Mouse (Mus musculus): Measurements from ENCODE around the gene Arhgap23. TPM values are rescaled to one million over a fixed set of nuclear protein-coding genes. Genes with fewer than 3 reads are reported as not detected.

Gene Arhgap23
- 6.4 and 6.5 TPM in 2 replicates for polyA plus RNA-seq (2014; fragmentation: Nextera tagmentation; extraction: Ambion mirVana)

DNA sequence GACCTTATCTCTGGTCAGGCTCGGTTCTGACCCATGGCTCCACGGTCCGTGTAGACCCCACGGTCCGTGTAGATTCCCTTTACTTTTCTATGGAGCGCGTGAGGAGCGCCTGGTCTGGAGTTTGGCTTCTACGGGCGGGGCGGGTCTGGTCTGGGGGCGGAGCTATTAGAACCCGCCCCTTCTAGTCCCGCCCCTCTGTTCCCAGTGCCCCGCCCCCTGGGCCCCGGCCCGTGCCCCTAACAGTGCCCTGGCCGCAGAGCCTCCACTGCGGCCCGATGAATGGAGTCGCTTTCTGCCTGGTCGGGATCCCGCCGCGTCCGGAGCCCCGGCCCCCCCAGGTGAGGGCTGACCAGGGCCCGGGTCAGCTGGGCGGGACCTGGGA lies at the start of gene Arhgap23:
Gene Arhgap23, plus strand, starts transcription at position 204 of the 382 bp plus-strand sequence.
- WGBS: under 1% methylated on average over 29 of the region's 29 CpGs
- H3K9me3 ChIP-seq (ENCODE audit: control insufficient read depth, low read depth, low read length): no peaks in the 10 kb centered on the region
- H3K9ac ChIP-seq (replicated peaks; ENCODE audit: low read depth, low read length): peak within 1 kb of the TSS; percentile 82
- H3K36me3 ChIP-seq (ENCODE audit: control insufficient read depth, insufficient read depth, low read length): no peaks in the 10 kb centered on the region
- H3K4me1 ChIP-seq (ENCODE audit: control insufficient read depth, insufficient read depth, low read length): peaks cover 19% of the 10 kb centered on the region; the same call in 1 of the 2 replicates
- no peaks in the 10 kb centered on the region for H3K27me3 ChIP-seq (ENCODE audit: control insufficient read depth, insufficient read depth, low read length)
- H3K4me3 ChIP-seq (ENCODE audit: low read depth, low read length): peak within 1 kb of the TSS; percentile 90
- peak within 1 kb of the TSS; percentile 81 for H3K27ac ChIP-seq (ENCODE audit: low read length)
- peak; percentile 80 for ATAC-seq (ENCODE audit: insufficient number of reproducible peaks, insufficient read depth, low FRiP score, low read depth)
- peak within 1 kb of the TSS; percentile 78 for H3K4me2 ChIP-seq (replicated peaks; ENCODE audit: low read depth, low read length)

- no peak overlapping the region for H3K27ac ChIP-seq (ENCODE audit: low read length)
- no peak overlapping the region; the same call in 1 of the 2 replicates for H3K4me2 ChIP-seq (replicated peaks; ENCODE audit: low read depth, low read length)
- peaks cover 18% of the 10 kb centered on the region for H3K4me1 ChIP-seq (ENCODE audit: control insufficient read depth, insufficient read depth, low read length)
- WGBS: 71% methylated on average over 1 of the region's 1 CpGs
- no peak overlapping the region for H3K9ac ChIP-seq (replicated peaks; ENCODE audit: low read depth, low read length)
- no peak overlapping the region for H3K4me3 ChIP-seq (ENCODE audit: low read depth, low read length)
- no peaks in the 10 kb centered on the region for H3K36me3 ChIP-seq (ENCODE audit: control insufficient read depth, insufficient read depth, low read length)
- no peak for ATAC-seq (ENCODE audit: insufficient number of reproducible peaks, insufficient read depth, low FRiP score, low read depth)
- H3K27me3 ChIP-seq (ENCODE audit: control insufficient read depth, insufficient read depth, low read length): no peaks in the 10 kb centered on the region
- H3K9me3 ChIP-seq (ENCODE audit: control insufficient read depth, low read depth, low read length): no peaks in the 10 kb centered on the region
These were observed 49.8 kb upstream of the Arhgap23 start for GRCm38 (mm10) chr11:97365556-97365955.

DNA sequence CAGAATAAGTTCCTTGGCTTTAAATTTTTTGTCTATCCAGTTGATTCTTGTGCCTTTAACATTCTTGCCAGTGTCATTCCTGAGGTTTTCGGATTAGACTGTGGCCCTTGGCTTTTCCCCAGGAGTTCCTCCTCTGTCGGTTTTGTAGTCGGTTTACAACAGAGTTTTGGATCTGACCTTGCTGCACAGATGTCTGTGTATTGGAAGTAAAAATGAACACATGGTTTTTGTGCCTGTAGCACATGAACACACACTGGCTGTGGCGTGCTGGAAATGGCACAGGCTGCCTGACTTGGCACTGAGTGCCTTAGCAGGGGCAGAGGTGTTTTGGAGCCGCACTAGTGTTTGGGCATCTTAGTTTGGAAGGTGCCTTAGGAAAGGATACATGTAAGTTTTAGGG lies 46.8 kb upstream of the Arhgap23 start:
- H3K27me3 ChIP-seq (ENCODE audit: control insufficient read depth, insufficient read depth, low read length): no peaks in the 10 kb centered on the region
- H3K9me3 ChIP-seq (ENCODE audit: control insufficient read depth, low read depth, low read length): no peaks in the 10 kb centered on the region
- WGBS: 85% methylated on average over 5 of the region's 5 CpGs
- no peak overlapping the region for H3K9ac ChIP-seq (replicated peaks; ENCODE audit: low read depth, low read length)
- no peak overlapping the region for H3K4me3 ChIP-seq (ENCODE audit: low read depth, low read length)
- no peak overlapping the region for H3K4me2 ChIP-seq (replicated peaks; ENCODE audit: low read depth, low read length)
- H3K27ac ChIP-seq (ENCODE audit: low read length): no peak overlapping the region
- no peaks in the 10 kb centered on the region for H3K36me3 ChIP-seq (ENCODE audit: control insufficient read depth, insufficient read depth, low read length)
- H3K4me1 ChIP-seq (ENCODE audit: control insufficient read depth, insufficient read depth, low read length): peaks cover 17% of the 10 kb centered on the region
- no peak for ATAC-seq (ENCODE audit: insufficient number of reproducible peaks, insufficient read depth, low FRiP score, low read depth)

- no peaks in the 10 kb centered on the region for H3K27me3 ChIP-seq (ENCODE audit: control insufficient read depth, insufficient read depth, low read length)
- H3K27ac ChIP-seq (ENCODE audit: low read length): no peak overlapping the region
- H3K4me3 ChIP-seq (ENCODE audit: low read depth, low read length): no peak overlapping the region
- H3K4me1 ChIP-seq (ENCODE audit: control insufficient read depth, insufficient read depth, low read length): no peaks in the 10 kb centered on the region
- WGBS: 75% methylated on average over 7 of the region's 7 CpGs
- H3K9me3 ChIP-seq (ENCODE audit: control insufficient read depth, low read depth, low read length): no peaks in the 10 kb centered on the region
- H3K4me2 ChIP-seq (replicated peaks; ENCODE audit: low read depth, low read length): no peak overlapping the region
- no peak overlapping the region for H3K9ac ChIP-seq (replicated peaks; ENCODE audit: low read depth, low read length)
- ATAC-seq (ENCODE audit: insufficient number of reproducible peaks, insufficient read depth, low FRiP score, low read depth): no peak
- H3K36me3 ChIP-seq (ENCODE audit: control insufficient read depth, insufficient read depth, low read length): no peaks in the 10 kb centered on the region; the same call in 1 of the 2 replicates
These were observed 44.8 kb upstream of the Arhgap23 start for GRCm38 (mm10) chr11:97370329-97371091.

GRCm38 (mm10) chr11:97372159-97372864 lies 43.0 kb upstream of the Arhgap23 start:
- Histone ChIP-seq H3K4me3 (ENCODE audit: low read depth, low read length) (no peak overlapping the region), H3K4me2 (replicated peaks; ENCODE audit: low read depth, low read length) (no peak overlapping the region), H3K9me3 (ENCODE audit: control insufficient read depth, low read depth, low read length) (no peaks in the 10 kb centered on the region), H3K4me1 (ENCODE audit: control insufficient read depth, insufficient read depth, low read length) (no peaks in the 10 kb centered on the region), H3K27ac (ENCODE audit: low read length) (peak overlapping the region; percentile 33; the same call in 1 of the 2 replicates), H3K27me3 (ENCODE audit: control insufficient read depth, insufficient read depth, low read length) (no peaks in the 10 kb centered on the region), H3K36me3 (ENCODE audit: control insufficient read depth, insufficient read depth, low read length) (peaks cover 8% of the 10 kb centered on the region), H3K9ac (replicated peaks; ENCODE audit: low read depth, low read length) (no peak overlapping the region)
- WGBS: 70% methylated on average over 6 of the region's 6 CpGs
- no peak for ATAC-seq (ENCODE audit: insufficient number of reproducible peaks, insufficient read depth, low FRiP score, low read depth)

DNA sequence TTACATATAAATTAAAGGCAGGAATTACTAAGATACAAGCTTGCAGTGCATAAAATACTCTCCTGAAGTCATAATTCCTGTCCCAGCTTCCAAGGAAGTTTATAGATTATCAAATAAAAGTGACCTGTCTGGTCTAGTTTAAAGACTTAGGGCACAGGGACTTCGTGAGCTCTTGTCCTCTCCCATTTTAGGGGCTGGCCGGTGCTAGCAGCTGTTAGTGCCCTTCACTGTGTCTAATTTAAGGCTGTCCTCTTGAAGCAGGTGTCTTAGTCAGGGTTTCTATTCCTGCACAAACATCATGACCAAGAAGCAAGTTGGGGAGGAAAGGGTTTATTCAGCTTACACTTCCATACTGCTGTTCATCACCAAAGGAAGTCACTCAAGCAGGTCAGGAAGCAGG lies 41.9 kb upstream of the Arhgap23 start:
- Histone ChIP-seq H3K27me3 (ENCODE audit: control insufficient read depth, insufficient read depth, low read length) (no peaks in the 10 kb centered on the region), H3K4me2 (replicated peaks; ENCODE audit: low read depth, low read length) (no peak overlapping the region), H3K9ac (replicated peaks; ENCODE audit: low read depth, low read length) (no peak overlapping the region), H3K27ac (ENCODE audit: low read length) (no peak overlapping the region), H3K9me3 (ENCODE audit: control insufficient read depth, low read depth, low read length) (no peaks in the 10 kb centered on the region), H3K4me1 (ENCODE audit: control insufficient read depth, insufficient read depth, low read length) (no peaks in the 10 kb centered on the region), H3K4me3 (ENCODE audit: low read depth, low read length) (no peak overlapping the region), H3K36me3 (ENCODE audit: control insufficient read depth, insufficient read depth, low read length) (peaks cover 17% of the 10 kb centered on the region)
- 77% methylated on average over 2 of the region's 2 CpGs for whole genome bisulfite sequencing
- no peak for ATAC-seq (ENCODE audit: insufficient number of reproducible peaks, insufficient read depth, low FRiP score, low read depth)

DNA sequence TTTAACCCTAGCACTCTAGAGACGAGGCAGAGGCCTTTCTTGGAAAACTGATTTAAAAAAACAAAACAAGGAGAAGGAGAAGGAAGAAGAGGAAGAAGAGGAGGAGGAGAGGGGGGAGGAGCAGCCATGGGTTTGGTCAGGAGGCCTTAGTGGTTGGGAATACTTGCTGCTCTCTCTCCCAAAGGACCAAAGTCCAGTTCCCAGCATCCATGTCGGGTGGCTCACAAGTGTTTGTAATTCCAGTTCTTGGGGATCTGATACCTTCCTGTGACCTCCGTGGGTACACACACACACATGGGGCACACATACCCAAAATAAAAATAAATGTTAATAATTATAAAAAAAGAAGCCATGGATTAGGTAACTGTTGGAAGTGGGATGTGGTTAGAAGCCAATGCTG lies 35.3 kb upstream of the Arhgap23 start:
- no peaks in the 10 kb centered on the region for H3K9me3 ChIP-seq (ENCODE audit: control insufficient read depth, low read depth, low read length)
- no peak overlapping the region for H3K4me2 ChIP-seq (replicated peaks; ENCODE audit: low read depth, low read length)
- H3K4me3 ChIP-seq (ENCODE audit: low read depth, low read length): no peak overlapping the region
- H3K36me3 ChIP-seq (ENCODE audit: control insufficient read depth, insufficient read depth, low read length): peaks cover 41% of the 10 kb centered on the region
- 65% methylated on average over 3 of the region's 3 CpGs for WGBS
- ATAC-seq (ENCODE audit: insufficient number of reproducible peaks, insufficient read depth, low FRiP score, low read depth): no peak
- H3K4me1 ChIP-seq (ENCODE audit: control insufficient read depth, insufficient read depth, low read length): no peaks in the 10 kb centered on the region
- no peaks in the 10 kb centered on the region for H3K27me3 ChIP-seq (ENCODE audit: control insufficient read depth, insufficient read depth, low read length)
- H3K9ac ChIP-seq (replicated peaks; ENCODE audit: low read depth, low read length): no peak overlapping the region
- no peak overlapping the region for H3K27ac ChIP-seq (ENCODE audit: low read length)

DNA sequence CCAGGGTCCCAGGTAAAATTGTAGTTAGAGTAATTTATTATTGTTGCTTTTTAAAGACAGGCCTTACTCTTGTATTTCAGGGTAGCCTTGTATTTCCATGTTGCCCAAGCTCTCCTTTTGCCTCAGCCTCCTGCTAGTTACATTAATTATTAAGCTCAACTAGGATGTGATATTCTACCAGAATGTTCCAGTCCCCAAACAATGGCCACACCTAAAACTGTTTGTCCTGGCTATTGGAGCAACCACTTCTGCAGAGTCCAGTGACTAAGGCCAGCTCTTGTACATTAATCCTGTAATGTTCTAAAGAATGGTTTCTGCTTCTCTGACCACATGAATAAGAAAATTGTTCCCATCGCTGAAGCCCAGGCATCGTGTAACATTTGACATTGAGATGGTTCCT lies 32.3 kb upstream of the Arhgap23 start:
- 96% methylated on average over 2 of the region's 2 CpGs for WGBS
- H3K4me2 ChIP-seq (replicated peaks; ENCODE audit: low read depth, low read length): no peak overlapping the region
- no peaks in the 10 kb centered on the region for H3K4me1 ChIP-seq (ENCODE audit: control insufficient read depth, insufficient read depth, low read length)
- no peak for ATAC-seq (ENCODE audit: insufficient number of reproducible peaks, insufficient read depth, low FRiP score, low read depth)
- H3K9ac ChIP-seq (replicated peaks; ENCODE audit: low read depth, low read length): no peak overlapping the region
- no peak overlapping the region for H3K4me3 ChIP-seq (ENCODE audit: low read depth, low read length)
- no peak overlapping the region for H3K27ac ChIP-seq (ENCODE audit: low read length)
- H3K36me3 ChIP-seq (ENCODE audit: control insufficient read depth, insufficient read depth, low read length): peaks cover 39% of the 10 kb centered on the region
- no peaks in the 10 kb centered on the region for H3K27me3 ChIP-seq (ENCODE audit: control insufficient read depth, insufficient read depth, low read length)
- H3K9me3 ChIP-seq (ENCODE audit: control insufficient read depth, low read depth, low read length): no peaks in the 10 kb centered on the region

Measured in stomach, embryonic 14.5 days (tissue).